Mouse (Mus musculus) liver, embryonic 14.5 days (tissue): ENCODE data around the gene Gm37240. TPM values are rescaled to one million over a fixed set of nuclear protein-coding genes. Genes with fewer than 3 reads are reported as not detected.

Source experiments
- ATAC-seq: fragments of 200-750 bp; cut with Nextera tagmentation; 2 replicates; pipeline ENCODE4 v1.8.0; 2017; ENCODE audit warnings: moderate number of reproducible peaks, mild to moderate bottlenecking, moderate library complexity; ENCODE audit not compliant: insufficient read depth
- DNase-seq, 3 experiments: peaks; one replicate each; pipeline ENCODE4 v3.0.0-alpha.2; 2012 to 2013; ENCODE audit warnings: low read depth in 3 of 3, low spot score in 3 of 3
- H3K27ac ChIP-seq: fragments of 300-500 bp; sonication (generic); 2 replicates; pipeline ENCODE4 v1.5.1; 2014; ENCODE audit warnings: moderate library complexity, mild to moderate bottlenecking, control low read depth, inconsistent platforms
- H3K27me3 ChIP-seq: fragments of 300-500 bp; sonication (generic); 2 replicates; pipeline ENCODE4 v1.6.1; 2014; ENCODE audit warnings: mild to moderate bottlenecking, low read length, moderate library complexity; ENCODE audit not compliant: control insufficient read depth, insufficient read depth
- H3K36me3 ChIP-seq: fragments of 300-500 bp; sonication (generic); replicated peaks from 2 replicates; pipeline ENCODE4 v1.6.1; 2014; ENCODE audit warnings: low read depth; ENCODE audit not compliant: control insufficient read depth, insufficient read depth
- H3K4me1 ChIP-seq, 2 experiments: fragments of 200-500 bp in 1 of 2; fragments of 300-500 bp in 1 of 2; sonication (generic) in 1 of 2; replicated peaks; 2 replicates each; pipeline ENCODE4 v1.6.1; 2012 to 2014; ENCODE audit warnings: antibody characterized with exemption in 1 of 2, inconsistent platforms in 1 of 2, low read length in 1 of 2; ENCODE audit not compliant: control insufficient read depth in 2 of 2, insufficient read depth in 2 of 2
- H3K4me2 ChIP-seq: fragments of 300-500 bp; sonication (generic); 2 replicates; pipeline ENCODE4 v1.6.1; 2014; ENCODE audit warnings: low read depth, mild to moderate bottlenecking, control low read depth, moderate library complexity
- H3K4me3 ChIP-seq, 2 experiments: fragments of 200-500 bp in 1 of 2; fragments of 300-500 bp in 1 of 2; sonication (generic) in 1 of 2; 2 replicates each; pipeline ENCODE4 v1.5.1; 2012 to 2014; ENCODE audit warnings: low read depth in 2 of 2, low read length in 2 of 2, mild to moderate bottlenecking in 2 of 2, control low read depth in 1 of 2, inconsistent platforms in 1 of 2, moderate library complexity in 1 of 2; ENCODE audit not compliant: insufficient read depth in 1 of 2
- H3K9ac ChIP-seq: fragments of 300-500 bp; sonication (generic); replicated peaks from 2 replicates; pipeline ENCODE4 v1.6.1; 2014; ENCODE audit warnings: mild to moderate bottlenecking, control low read depth, moderate library complexity
- H3K9me3 ChIP-seq: fragments of 300-500 bp; sonication (generic); 2 replicates; pipeline ENCODE4 v1.6.1; 2016; ENCODE audit warnings: low read length, mixed read lengths; ENCODE audit not compliant: control insufficient read depth
- CTCF ChIP-seq: IDR thresholded peaks from 2 replicates; pipeline ENCODE4 v1.5.1; 2016; ENCODE audit warnings: antibody characterized with exemption, low read depth, control low read depth
- EP300 ChIP-seq: IDR thresholded peaks from 2 replicates; pipeline ENCODE4 v1.6.1; 2016; ENCODE audit warnings: antibody characterized with exemption, low read depth
- WGBS: fragments of 180-500 bp; shearing (Covaris S2); extraction: QIAGEN DNeasy Blood & Tissue Kit; methylation state at CpG from one replicate; pipeline ENCODE4 v1.1.7; 2014; ENCODE audit not compliant: insufficient replicate concordance; 5-methylcytosine and 5-hydroxymethylcytosine counted together
- polyA plus RNA-seq, 2 experiments: library from polyadenylated mRNA; depleted of rRNA in 1 of 2; stranded (reverse) in 1 of 2; unstranded in 1 of 2; fragments of >200 nt; fragmentation: Nextera tagmentation in 1 of 2; extraction: Ambion mirVana in 1 of 2; gene quantifications; 2 replicates each; pipeline versions ENCODE4 v1.2.1 to v1.2.3; 2012 to 2014

Gm37240 gene
- polyA plus RNA-seq, 2 experiments, result 0.03 to 0.30 TPM

- Histone ChIP-seq H3K9me3 (no peaks in the 10 kb centered on the region), H3K9ac (no peak overlapping the region), H3K36me3 (no peaks in the 10 kb centered on the region), H3K4me3 (no peak overlapping the region), H3K27ac (no peak overlapping the region), H3K4me1 (no peaks in the 10 kb centered on the region), H3K27me3 (no peaks in the 10 kb centered on the region), H3K4me2 (no peak overlapping the region)
- 66% methylated on average over 5 of the region's 5 CpGs for WGBS
- no peak for TF ChIP-seq EP300
- no peak for TF ChIP-seq CTCF
- DNase-seq (no peak), ATAC-seq (no peak)
Observed at GRCm38 (mm10) chr3:85048569-85048968, 838.7 kb downstream of the Gm37240 start.

GRCm38 (mm10) chr3:85043679-85044218, 843.6 kb downstream of the Gm37240 start:
- Histone ChIP-seq H3K9me3 (no peaks in the 10 kb centered on the region), H3K4me3 (no peak overlapping the region), H3K4me2 (no peak overlapping the region), H3K9ac (no peak overlapping the region), H3K4me1 (no peaks in the 10 kb centered on the region), H3K27ac (no peak overlapping the region), H3K27me3 (no peaks in the 10 kb centered on the region), H3K36me3 (no peaks in the 10 kb centered on the region)
- DNase-seq (no peak), ATAC-seq (no peak)
- TF ChIP-seq CTCF, result no peak
- no peak for TF ChIP-seq EP300
- 78% methylated on average over 8 of the region's 8 CpGs for WGBS

GRCm38 (mm10) chr3:85042126-85042525, 845.2 kb downstream of the Gm37240 start:
- Histone ChIP-seq H3K27ac (no peak overlapping the region), H3K4me1 (no peaks in the 10 kb centered on the region), H3K27me3 (no peaks in the 10 kb centered on the region), H3K9ac (no peak overlapping the region), H3K4me2 (no peak overlapping the region), H3K9me3 (no peaks in the 10 kb centered on the region), H3K36me3 (no peaks in the 10 kb centered on the region), H3K4me3 (no peak overlapping the region)
- ATAC-seq, result no peak
- no peak for DNase-seq
- TF ChIP-seq CTCF, result no peak
- no peak for TF ChIP-seq EP300
- 70% methylated on average over 4 of the region's 4 CpGs for WGBS

- Histone ChIP-seq H3K4me1 (no peaks in the 10 kb centered on the region), H3K9me3 (no peaks in the 10 kb centered on the region), H3K4me3 (no peak overlapping the region), H3K27me3 (no peaks in the 10 kb centered on the region), H3K9ac (no peak overlapping the region), H3K4me2 (no peak overlapping the region), H3K27ac (no peak overlapping the region), H3K36me3 (no peaks in the 10 kb centered on the region)
- TF ChIP-seq EP300, result no peak
- TF ChIP-seq CTCF, result no peak
- ATAC-seq (no peak), DNase-seq (no peak)
- 61% methylated on average over 1 of the region's 1 CpGs for WGBS
Observed at GRCm38 (mm10) chr3:85029141-85029540, 858.2 kb downstream of the Gm37240 start.

GRCm38 (mm10) chr3:85024817-85025705, 862.3 kb downstream of the Gm37240 start:
- no peak for DNase-seq
- WGBS, result 33% methylated on average over 6 of the region's 6 CpGs
- Histone ChIP-seq H3K27me3 (no peaks in the 10 kb centered on the region), H3K9me3 (no peaks in the 10 kb centered on the region), H3K4me1 (no peaks in the 10 kb centered on the region), H3K36me3 (no peaks in the 10 kb centered on the region), H3K4me2 (no peak overlapping the region), H3K27ac (no peak overlapping the region), H3K4me3 (no peak overlapping the region), H3K9ac (no peak overlapping the region)
- no peak for ATAC-seq
- TF ChIP-seq CTCF (no peak), EP300 (no peak)
